Mouse (Mus musculus) olfactory bulb, adult 2 months (tissue): ENCODE results near the gene Pde4a.
"Not testable (repeated sequence)": the region's sequence is repeated elsewhere in the genome, so short reads cannot be mapped to it uniquely, and the experiment has no call there.

ENCODE experiments used
- CTCF ChIP-seq: fragments of 200-500 bp; IDR thresholded peaks from 2 replicates; pipeline ENCODE4 v1.5.1; 2012; ENCODE audit warnings: low read depth, mild to moderate bottlenecking, low read length, moderate library complexity; ENCODE audit not compliant: insufficient read depth
- POLR2A ChIP-seq: fragments of 200-500 bp; IDR thresholded peaks from 2 replicates; pipeline ENCODE4 v1.6.1; 2012; ENCODE audit warnings: mild to moderate bottlenecking, low read depth, low read length, moderate library complexity; ENCODE audit not compliant: insufficient read depth

- TF ChIP-seq CTCF, POLR2A: not testable (repeated sequence)
Measured at GRCm38 (mm10) chr9:21256349-21256748, 90.8 kb downstream of the Pde4a start.
